Mouse (Mus musculus): ENCODE results near the gene Mast4. TPM values are rescaled to one million over a fixed set of nuclear protein-coding genes. Genes with fewer than 3 reads are reported as not detected.

The Mast4 gene
- polyA plus RNA-seq, 1 experiment: 6.4 TPM

DNA sequence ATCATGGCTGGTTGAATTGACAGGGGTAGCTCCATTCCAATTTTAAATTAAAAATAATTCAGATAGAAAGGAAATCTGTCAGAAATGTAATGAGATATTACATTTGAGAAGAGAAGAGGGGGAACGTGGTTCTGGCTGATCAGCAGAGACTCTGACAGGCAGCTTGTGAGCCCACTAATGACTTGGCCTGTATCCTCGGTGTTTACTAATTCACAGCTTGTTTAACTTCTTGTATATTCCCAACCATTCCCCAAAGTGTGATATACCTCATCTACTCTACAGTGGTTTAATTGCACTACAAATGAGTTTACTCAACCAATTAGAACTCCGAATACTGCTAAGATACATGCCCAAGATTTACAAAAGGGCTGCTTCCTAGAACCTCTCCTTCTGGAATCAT is 555.0 kb downstream of the Mast4 start:
- Histone ChIP-seq H3K27ac (ENCODE audit: insufficient read depth, low read length) (no peak overlapping the region), H3K4me3 (ENCODE audit: extremely low read depth, insufficient read depth, insufficient read length) (no peak overlapping the region), H3K27me3 (ENCODE audit: control insufficient read depth, insufficient read depth, low read length) (no peaks in the 10 kb centered on the region), H3K36me3 (ENCODE audit: control insufficient read depth, insufficient read depth, low read length) (peaks cover 22% of the 10 kb centered on the region), H3K4me1 (ENCODE audit: control insufficient read depth, insufficient read depth, insufficient read length) (no peaks in the 10 kb centered on the region)
- whole genome bisulfite sequencing: 92% methylated on average over 3 of the region's 3 CpGs
- DNase-seq (ENCODE audit: low read depth in 1 of 2, low spot score in 2 of 2): no peak
- TF ChIP-seq CTCF (IDR thresholded peaks at IDR 0.05; ENCODE audit: extremely low read depth, insufficient read depth, insufficient read length, insufficient replicate concordance) (no peak), POLR2A (IDR thresholded peaks at IDR 0.05; ENCODE audit: low read depth, low read length) (no peak)

GRCm38 (mm10) chr13:102778859-102779258 is 555.4 kb downstream of the Mast4 start:
- Histone ChIP-seq H3K4me3 (ENCODE audit: extremely low read depth, insufficient read depth, insufficient read length) (no peak overlapping the region), H3K27me3 (ENCODE audit: control insufficient read depth, insufficient read depth, low read length) (no peaks in the 10 kb centered on the region), H3K36me3 (ENCODE audit: control insufficient read depth, insufficient read depth, low read length) (peaks cover 24% of the 10 kb centered on the region), H3K4me1 (ENCODE audit: control insufficient read depth, insufficient read depth, insufficient read length) (no peaks in the 10 kb centered on the region), H3K27ac (ENCODE audit: insufficient read depth, low read length) (no peak overlapping the region)
- TF ChIP-seq CTCF (IDR thresholded peaks at IDR 0.05; ENCODE audit: extremely low read depth, insufficient read depth, insufficient read length, insufficient replicate concordance) (no peak), POLR2A (IDR thresholded peaks at IDR 0.05; ENCODE audit: low read depth, low read length) (no peak)
- 88% methylated on average over 3 of the region's 3 CpGs for WGBS
- no peak for DNase-seq (ENCODE audit: low read depth in 1 of 2, low spot score in 2 of 2)

DNA sequence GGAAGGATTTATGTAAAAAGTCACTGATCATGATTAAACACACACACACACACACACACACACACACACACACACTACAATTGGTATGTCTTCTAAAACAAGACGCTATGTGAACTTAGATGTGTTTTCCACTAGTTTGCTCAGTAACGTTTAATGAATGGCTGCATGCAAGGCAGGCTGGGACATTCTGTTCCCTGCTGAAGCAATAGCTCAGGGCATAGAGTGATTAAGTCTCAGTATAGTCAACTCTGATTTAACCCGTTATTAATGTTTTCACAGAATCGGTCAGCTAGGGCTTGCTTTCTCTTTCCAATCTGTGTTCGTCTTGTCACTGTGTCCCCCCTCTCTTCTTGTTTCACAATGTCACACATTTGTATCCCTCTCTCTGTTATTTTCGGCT is 558.8 kb downstream of the Mast4 start:
- TF ChIP-seq POLR2A (IDR thresholded peaks at IDR 0.05; ENCODE audit: low read depth, low read length) (no peak), CTCF (IDR thresholded peaks at IDR 0.05; ENCODE audit: extremely low read depth, insufficient read depth, insufficient read length, insufficient replicate concordance) (no peak)
- H3K27ac ChIP-seq (ENCODE audit: insufficient read depth, low read length): no peak overlapping the region
- H3K4me1 ChIP-seq (ENCODE audit: control insufficient read depth, insufficient read depth, insufficient read length): no peaks in the 10 kb centered on the region
- no peaks in the 10 kb centered on the region for H3K27me3 ChIP-seq (ENCODE audit: control insufficient read depth, insufficient read depth, low read length)
- DNase-seq (ENCODE audit: low read depth in 1 of 2, low spot score in 2 of 2): no peak
- 93% methylated on average over 6 of the region's 6 CpGs for WGBS
- no peak overlapping the region for H3K4me3 ChIP-seq (ENCODE audit: extremely low read depth, insufficient read depth, insufficient read length)
- H3K36me3 ChIP-seq (ENCODE audit: control insufficient read depth, insufficient read depth, low read length): peaks cover 18% of the 10 kb centered on the region

- no peak for DNase-seq (ENCODE audit: low read depth in 1 of 2, low spot score in 2 of 2)
- H3K4me1 ChIP-seq (ENCODE audit: control insufficient read depth, insufficient read depth, insufficient read length): no peaks in the 10 kb centered on the region
- WGBS: 93% methylated on average over 7 of the region's 7 CpGs
- H3K36me3 ChIP-seq (ENCODE audit: control insufficient read depth, insufficient read depth, low read length): peaks cover 19% of the 10 kb centered on the region
- no peak for TF ChIP-seq CTCF (IDR thresholded peaks at IDR 0.05; ENCODE audit: extremely low read depth, insufficient read depth, insufficient read length, insufficient replicate concordance)
- no peak for TF ChIP-seq POLR2A (IDR thresholded peaks at IDR 0.05; ENCODE audit: low read depth, low read length)
- H3K27me3 ChIP-seq (ENCODE audit: control insufficient read depth, insufficient read depth, low read length): no peaks in the 10 kb centered on the region
- no peak overlapping the region for H3K4me3 ChIP-seq (ENCODE audit: extremely low read depth, insufficient read depth, insufficient read length)
- H3K27ac ChIP-seq (ENCODE audit: insufficient read depth, low read length): no peak overlapping the region
Measured at GRCm38 (mm10) chr13:102774786-102775201, 559.5 kb downstream of the Mast4 start.

DNA sequence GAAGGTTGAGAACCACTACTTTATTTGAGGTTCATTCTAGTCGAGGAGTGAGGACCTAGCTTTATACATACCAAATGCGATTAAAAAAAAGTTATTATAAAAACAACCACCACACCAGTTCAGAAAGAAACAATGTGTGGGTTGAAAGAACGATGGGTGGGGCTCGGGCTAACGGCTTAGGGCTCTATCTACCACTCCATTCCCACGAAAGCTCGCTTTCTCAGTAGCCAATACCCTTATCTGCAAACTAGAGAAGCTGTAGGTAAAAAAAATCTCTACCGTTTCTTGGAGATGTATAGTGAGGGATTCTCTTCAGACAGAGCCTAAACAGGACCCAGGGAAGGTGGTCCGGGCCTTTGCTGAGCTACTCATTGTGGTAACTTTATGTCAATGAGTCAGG is 561.1 kb downstream of the Mast4 start:
- 87% methylated on average over 9 of the region's 9 CpGs for WGBS
- TF ChIP-seq POLR2A (IDR thresholded peaks at IDR 0.05; ENCODE audit: low read depth, low read length) (no peak), CTCF (IDR thresholded peaks at IDR 0.05; ENCODE audit: extremely low read depth, insufficient read depth, insufficient read length, insufficient replicate concordance) (no peak)
- H3K36me3 ChIP-seq (ENCODE audit: control insufficient read depth, insufficient read depth, low read length): peaks cover 14% of the 10 kb centered on the region

GRCm38 (mm10) chr13:102770194-102770593 is 564.1 kb downstream of the Mast4 start:
- TF ChIP-seq CTCF (IDR thresholded peaks at IDR 0.05; ENCODE audit: extremely low read depth, insufficient read depth, insufficient read length, insufficient replicate concordance): no peak
- TF ChIP-seq POLR2A (IDR thresholded peaks at IDR 0.05; ENCODE audit: low read depth, low read length): no peak
- WGBS: 90% methylated on average over 8 of the region's 8 CpGs
- Histone ChIP-seq H3K27me3 (ENCODE audit: control insufficient read depth, insufficient read depth, low read length) (no peaks in the 10 kb centered on the region), H3K36me3 (ENCODE audit: control insufficient read depth, insufficient read depth, low read length) (peaks cover 14% of the 10 kb centered on the region), H3K4me3 (ENCODE audit: extremely low read depth, insufficient read depth, insufficient read length) (no peak overlapping the region), H3K27ac (ENCODE audit: insufficient read depth, low read length) (no peak overlapping the region), H3K4me1 (ENCODE audit: control insufficient read depth, insufficient read depth, insufficient read length) (no peaks in the 10 kb centered on the region)
- DNase-seq (ENCODE audit: low read depth in 1 of 2, low spot score in 2 of 2): no peak

More for the DNA sequence above, 561.1 kb downstream of the Mast4 start:
- H3K27ac ChIP-seq (ENCODE audit: insufficient read depth, low read length): no peak overlapping the region
- no peak overlapping the region for H3K4me3 ChIP-seq (ENCODE audit: extremely low read depth, insufficient read depth, insufficient read length)
- H3K4me1 ChIP-seq (ENCODE audit: control insufficient read depth, insufficient read depth, insufficient read length): no peaks in the 10 kb centered on the region
- no peak for DNase-seq (ENCODE audit: low read depth in 1 of 2, low spot score in 2 of 2)
- no peaks in the 10 kb centered on the region for H3K27me3 ChIP-seq (ENCODE audit: control insufficient read depth, insufficient read depth, low read length)

DNA sequence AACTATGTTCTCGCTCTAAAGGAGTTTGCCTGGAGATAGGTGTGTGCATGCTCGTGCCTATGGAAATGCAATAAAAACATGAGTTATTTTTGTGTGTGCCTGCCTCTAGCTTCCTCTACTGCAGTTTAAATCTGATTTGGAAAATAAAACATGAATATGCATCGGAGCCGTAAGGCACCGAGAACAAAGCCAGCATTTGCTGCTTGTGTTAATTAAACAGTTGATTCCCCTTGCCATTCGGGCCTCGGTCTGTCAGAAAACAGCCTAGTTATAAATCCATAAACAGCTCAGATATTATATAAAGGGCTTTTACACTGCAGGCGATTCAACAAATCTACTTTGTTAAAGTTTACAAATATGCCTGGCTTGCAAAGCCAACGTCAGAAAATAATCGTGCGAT is 565.8 kb downstream of the Mast4 start:
- Histone ChIP-seq H3K4me1 (ENCODE audit: control insufficient read depth, insufficient read depth, insufficient read length) (no peaks in the 10 kb centered on the region), H3K27ac (ENCODE audit: insufficient read depth, low read length) (no peak overlapping the region), H3K27me3 (ENCODE audit: control insufficient read depth, insufficient read depth, low read length) (no peaks in the 10 kb centered on the region), H3K36me3 (ENCODE audit: control insufficient read depth, insufficient read depth, low read length) (peaks cover 9% of the 10 kb centered on the region), H3K4me3 (ENCODE audit: extremely low read depth, insufficient read depth, insufficient read length) (no peak overlapping the region)
- no peak for DNase-seq (ENCODE audit: low read depth in 1 of 2, low spot score in 2 of 2)
- no peak for TF ChIP-seq CTCF (IDR thresholded peaks at IDR 0.05; ENCODE audit: extremely low read depth, insufficient read depth, insufficient read length, insufficient replicate concordance)
- no peak for TF ChIP-seq POLR2A (IDR thresholded peaks at IDR 0.05; ENCODE audit: low read depth, low read length)
- 97% methylated on average over 11 of the region's 11 CpGs for WGBS

Data from spleen, adult 2 months (tissue).